Mouse (Mus musculus) lung, embryonic 15.5 days (tissue): ENCODE results near the gene Myo1a. TPM values are rescaled to one million over a fixed set of nuclear protein-coding genes. Genes with fewer than 3 reads are reported as not detected.
"Not testable (repeated sequence)": the region's sequence is repeated elsewhere in the genome, so short reads cannot be mapped to it uniquely, and the experiment has no call there.

Experiments used
- ATAC-seq: fragments of 200-750 bp; cut with Nextera tagmentation; 2 replicates; pipeline ENCODE4 v1.8.0; 2017; ENCODE audit warnings: moderate number of reproducible peaks, borderline replicate concordance; ENCODE audit not compliant: low FRiP score, low TSS enrichment; ENCODE audit errors: extremely low read depth
- H3K27ac ChIP-seq: fragments of 300-500 bp; sonication (generic); 2 replicates; pipeline ENCODE4 v1.5.1; 2015; ENCODE audit warnings: moderate library complexity, mild to moderate bottlenecking, inconsistent platforms
- H3K27me3 ChIP-seq: fragments of 300-500 bp; sonication (generic); 2 replicates; pipeline ENCODE4 v1.6.1; 2015; ENCODE audit warnings: inconsistent platforms
- H3K36me3 ChIP-seq: fragments of 300-500 bp; sonication (generic); 2 replicates; pipeline ENCODE4 v1.6.1; 2015; ENCODE audit warnings: inconsistent platforms
- H3K4me1 ChIP-seq: fragments of 300-500 bp; sonication (generic); 2 replicates; pipeline ENCODE4 v1.6.1; 2015; ENCODE audit warnings: inconsistent platforms
- H3K4me2 ChIP-seq: fragments of 300-500 bp; sonication (generic); 2 replicates; pipeline ENCODE4 v1.6.1; 2015; ENCODE audit warnings: inconsistent platforms, mild to moderate bottlenecking, moderate library complexity
- H3K4me3 ChIP-seq: fragments of 300-500 bp; sonication (generic); 2 replicates; pipeline ENCODE4 v1.5.1; 2015; ENCODE audit warnings: mild to moderate bottlenecking, inconsistent platforms
- H3K9ac ChIP-seq: fragments of 300-500 bp; sonication (generic); 2 replicates; pipeline ENCODE4 v1.6.1; 2015; ENCODE audit warnings: inconsistent platforms
- H3K9me3 ChIP-seq: fragments of 300-500 bp; sonication (generic); 2 replicates; pipeline ENCODE4 v1.6.1; 2016; ENCODE audit warnings: inconsistent platforms
- whole genome bisulfite sequencing: fragments of 180-500 bp; shearing (Covaris S2); methylation state at CpG from one replicate; pipeline ENCODE4 v1.1.7; 2015; 5-methylcytosine and 5-hydroxymethylcytosine counted together
- polyA plus RNA-seq: library from polyadenylated mRNA; unstranded; fragments of >200 nt; fragmentation: Nextera tagmentation; extraction: Ambion mirVana; gene quantifications from 2 replicates; pipeline ENCODE4 v1.2.1, GENCODE M21; 2015

The Myo1a gene
- polyA plus RNA-seq, 1 experiment from 2014 or later = 0.34 TPM

DNA sequence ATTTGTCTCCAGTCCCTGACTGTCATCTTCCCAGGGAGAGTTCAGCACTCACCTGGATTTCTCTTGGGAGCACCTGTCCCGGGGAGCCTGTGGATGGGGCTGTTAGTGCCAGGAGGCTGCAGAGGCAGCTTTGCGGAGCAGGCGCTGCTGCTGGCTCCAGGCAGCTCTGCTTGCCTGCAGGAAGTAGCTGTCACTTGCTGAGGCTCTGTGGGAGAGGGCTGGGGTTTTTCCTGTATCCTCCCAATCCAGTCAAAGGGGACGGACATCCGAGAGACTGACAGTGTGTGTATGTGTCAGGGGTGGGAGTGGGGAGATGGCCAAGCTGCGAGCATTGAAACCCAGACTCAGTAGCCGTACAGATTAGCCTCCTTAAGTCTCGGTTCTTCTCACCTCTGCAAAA, 46.6 kb downstream of the Myo1a start, which contains the start of gene Gpr182:
TSS of gene Gpr182 (minus strand) at position 185 of the 400 bp plus-strand sequence.
- Histone ChIP-seq H3K27ac (no peak within 1 kb of the TSS), H3K9ac (no peak within 1 kb of the TSS), H3K4me3 (peak within 1 kb of the TSS; percentile 26), H3K36me3 (peaks cover 6% of the 10 kb centered on the region; the same call in 1 of the 2 replicates), H3K27me3 (no peaks in the 10 kb centered on the region), H3K4me2 (peak within 1 kb of the TSS; percentile 43), H3K9me3 (no peaks in the 10 kb centered on the region), H3K4me1 (peaks cover 17% of the 10 kb centered on the region)
- ATAC-seq = peak; percentile 58
- WGBS = 34% methylated on average over 8 of the region's 8 CpGs

- H3K4me3 ChIP-seq = no peak overlapping the region
- 44% methylated on average over 6 of the region's 6 CpGs for WGBS
- no peaks in the 10 kb centered on the region for H3K9me3 ChIP-seq
- no peaks in the 10 kb centered on the region for H3K27me3 ChIP-seq
- H3K4me2 ChIP-seq = no peak overlapping the region
- no peaks in the 10 kb centered on the region for H3K36me3 ChIP-seq
- peaks cover 12% of the 10 kb centered on the region for H3K4me1 ChIP-seq
- ATAC-seq = no peak
- H3K9ac ChIP-seq = no peak overlapping the region
- peak overlapping the region; percentile 58 for H3K27ac ChIP-seq
These were observed 49.7 kb downstream of the Myo1a start for GRCm38 (mm10) chr10:127754566-127755166.

DNA sequence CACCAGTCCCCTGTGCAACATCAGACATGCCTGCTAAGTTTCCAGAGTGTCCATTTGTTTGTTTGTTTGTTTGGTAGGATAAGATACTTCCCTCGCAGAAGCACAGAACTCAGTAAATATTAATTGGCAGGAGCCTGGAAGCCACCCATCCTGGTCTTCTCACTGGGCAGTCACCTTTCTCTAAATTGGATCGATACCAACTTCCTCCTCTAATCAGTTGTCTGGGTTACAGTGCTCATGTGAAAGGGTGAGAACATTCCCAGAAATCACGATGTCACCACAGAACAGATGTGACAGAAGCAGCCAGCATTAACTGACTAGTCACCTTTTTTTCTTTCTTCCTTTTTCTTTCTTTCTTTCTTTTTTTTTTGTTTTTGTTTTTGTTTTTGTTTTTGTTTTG, 50.3 kb downstream of the Myo1a start:
- no peaks in the 10 kb centered on the region for H3K27me3 ChIP-seq
- H3K9me3 ChIP-seq = no peaks in the 10 kb centered on the region
- H3K4me3 ChIP-seq = no peak overlapping the region
- no peak overlapping the region for H3K9ac ChIP-seq
- WGBS = 44% methylated on average over 3 of the region's 3 CpGs
- H3K27ac ChIP-seq = peak overlapping the region; percentile 58
- no peak for ATAC-seq
- H3K4me2 ChIP-seq = no peak overlapping the region
- H3K4me1 ChIP-seq = peaks cover 12% of the 10 kb centered on the region
- no peaks in the 10 kb centered on the region for H3K36me3 ChIP-seq

- Histone ChIP-seq H3K4me2 (peak overlapping the region; percentile 59), H3K9me3 (no peaks in the 10 kb centered on the region), H3K27ac (peak overlapping the region; percentile 48), H3K9ac (no peak overlapping the region; the same call in 1 of the 2 replicates), H3K36me3 (no peaks in the 10 kb centered on the region), H3K4me1 (peaks cover 12% of the 10 kb centered on the region), H3K27me3 (no peaks in the 10 kb centered on the region), H3K4me3 (peak overlapping the region; percentile 24)
- ATAC-seq = no peak
- 21% methylated on average over 18 of the region's 18 CpGs for WGBS
These were observed 50.9 kb downstream of the Myo1a start for GRCm38 (mm10) chr10:127755770-127756468.

DNA sequence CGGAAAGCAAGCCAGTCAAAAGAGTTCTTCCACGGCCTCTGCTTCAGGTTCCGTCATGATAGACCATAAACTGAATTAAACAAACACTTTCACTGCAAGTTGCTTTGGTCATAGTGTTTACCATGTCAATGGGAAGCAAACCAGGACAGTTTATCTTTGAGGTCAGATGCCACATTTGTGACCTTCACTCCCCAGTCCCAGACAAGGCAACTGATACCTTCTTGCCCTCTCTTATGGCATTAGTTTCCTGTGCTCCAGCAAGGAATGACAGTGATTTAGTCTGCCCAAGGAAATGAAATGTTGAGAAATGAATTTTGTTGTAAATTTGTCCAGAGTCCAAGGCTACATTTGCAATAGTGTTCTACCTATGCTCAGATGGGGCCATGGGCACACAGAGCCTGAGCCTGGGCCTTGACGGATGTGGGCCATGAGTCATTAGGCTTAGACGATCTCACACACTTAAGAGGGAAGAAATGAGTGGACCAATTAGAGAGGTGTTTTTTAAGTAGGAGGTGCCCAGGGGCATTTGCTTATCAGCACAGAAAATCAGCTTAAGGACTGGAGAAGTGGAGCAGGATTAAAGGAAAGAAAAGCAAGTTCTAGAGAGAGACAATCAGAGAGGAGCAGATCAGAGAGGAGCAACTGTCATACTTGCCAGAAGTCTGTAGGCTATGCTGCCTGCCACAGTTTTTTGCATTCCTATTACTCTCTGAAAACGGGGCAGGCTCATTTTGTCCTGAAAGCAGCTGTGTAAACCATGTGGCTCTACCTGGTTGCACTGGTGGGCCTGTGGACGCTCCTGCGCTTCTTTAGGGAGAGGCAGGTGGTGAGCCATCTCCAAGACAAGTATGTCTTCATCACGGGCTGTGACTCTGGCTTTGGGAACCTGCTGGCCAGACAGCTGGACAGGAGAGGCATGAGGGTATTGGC, 54.5 kb downstream of the Myo1a start, which contains the start of the genes Rdh1 and Rdh16f1:
TSS of gene Rdh1 (plus strand) at position 541 of the 930 bp plus-strand sequence.
TSS of gene Rdh16f1 (plus strand) at position 607 of the 930 bp plus-strand sequence.
- no peaks in the 10 kb centered on the region for H3K9me3 ChIP-seq
- 51% methylated on average over 9 of the region's 9 CpGs for WGBS

GRCm38 (mm10) chr10:127762926-127763325, 58.0 kb downstream of the Myo1a start:
- not testable (repeated sequence) for H3K4me2 ChIP-seq, H3K27me3 ChIP-seq, H3K9me3 ChIP-seq, H3K36me3 ChIP-seq, H3K27ac ChIP-seq, H3K4me1 ChIP-seq, ATAC-seq, H3K9ac ChIP-seq, H3K4me3 ChIP-seq
- WGBS = 84% methylated on average over 10 of the region's 10 CpGs

More for the DNA sequence above, 54.5 kb downstream of the Myo1a start, which contains the start of the genes Rdh1 and Rdh16f1:
- H3K4me3 ChIP-seq = no peak within 1 kb of the TSS
- no peaks in the 10 kb centered on the region for H3K27me3 ChIP-seq
- H3K4me2 ChIP-seq = no peak within 1 kb of the TSS
- ATAC-seq = no peak
- peaks cover 8% of the 10 kb centered on the region for H3K4me1 ChIP-seq
- H3K27ac ChIP-seq = 0 out of 2 replicates have a peak within 1 kb of the TSS, but pooled peaks have one; percentile 8
- no peaks in the 10 kb centered on the region for H3K36me3 ChIP-seq
- no peak within 1 kb of the TSS for H3K9ac ChIP-seq

GRCm38 (mm10) chr10:127763914-127764680, 59.1 kb downstream of the Myo1a start:
- H3K4me1 ChIP-seq = no peaks in the 10 kb centered on the region
- no peak for ATAC-seq
- 46% methylated on average over 12 of the region's 12 CpGs for WGBS
- H3K4me3 ChIP-seq = no peak overlapping the region
- no peaks in the 10 kb centered on the region for H3K36me3 ChIP-seq
- H3K27ac ChIP-seq = no peak overlapping the region
- H3K9ac ChIP-seq = no peak overlapping the region
- H3K9me3 ChIP-seq = no peaks in the 10 kb centered on the region
- H3K27me3 ChIP-seq = no peaks in the 10 kb centered on the region
- H3K4me2 ChIP-seq = no peak overlapping the region

DNA sequence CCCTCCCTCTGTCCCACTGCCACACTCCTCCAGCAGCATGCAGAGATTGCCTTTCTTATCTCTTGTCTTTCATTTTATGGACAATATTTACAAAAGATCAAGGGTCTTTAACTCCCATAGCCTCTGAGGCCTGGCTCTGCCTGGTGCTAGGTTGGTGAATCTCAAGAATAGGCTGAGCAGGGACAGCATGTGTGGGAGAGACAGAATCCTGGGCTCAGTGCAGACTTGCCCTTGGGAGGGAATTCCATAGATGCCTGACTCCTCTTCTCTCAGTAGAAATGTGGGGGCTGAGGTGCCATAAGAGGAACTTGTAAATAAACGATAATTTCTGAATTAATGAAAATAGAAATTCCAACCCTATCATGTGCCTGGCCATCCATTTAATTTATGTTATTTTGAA, 61.6 kb downstream of the Myo1a start:
- Histone ChIP-seq H3K4me3 (no peak overlapping the region), H3K4me1 (no peaks in the 10 kb centered on the region), H3K4me2 (no peak overlapping the region), H3K9ac (no peak overlapping the region), H3K9me3 (no peaks in the 10 kb centered on the region), H3K27me3 (no peaks in the 10 kb centered on the region), H3K36me3 (no peaks in the 10 kb centered on the region), H3K27ac (no peak overlapping the region)
- ATAC-seq = no peak
- WGBS = 78% methylated on average over 1 of the region's 1 CpGs

Other genes with a start within 250 kb of the Myo1a start
- gene Stac3, start 203.5 kb upstream of the Myo1a start, polyA plus RNA-seq = 0.64 and 1.0 TPM in 2 replicates
- gene Ndufa4l2, start 190.2 kb upstream of the Myo1a start, polyA plus RNA-seq = 89.4 and 100 TPM in 2 replicates
- gene Shmt2, start 182.7 kb upstream of the Myo1a start, polyA plus RNA-seq = 110 and 111 TPM in 2 replicates
- 1.3 and 1.9 TPM in 2 replicates for gene Nxph4, start 170.6 kb upstream of the Myo1a start, polyA plus RNA-seq
- gene Lrp1, start 84.0 kb upstream of the Myo1a start, polyA plus RNA-seq = 72.6 and 73.6 TPM in 2 replicates
- 33.1 and 37.6 TPM in 2 replicates for gene Stat6, start 62.2 kb upstream of the Myo1a start, polyA plus RNA-seq
- 11.8 TPM in 2 replicates for gene Nemp1, start 38.3 kb upstream of the Myo1a start, polyA plus RNA-seq
- 14.2 and 15.4 TPM in 2 replicates for gene Nab2, start 36.6 kb upstream of the Myo1a start, polyA plus RNA-seq
- gene Tac2, start 19.3 kb downstream of the Myo1a start, polyA plus RNA-seq = not detected in 2 replicates
- 2.9 and 3.1 TPM in 2 replicates for gene Zbtb39, start 34.4 kb downstream of the Myo1a start, polyA plus RNA-seq
- gene Gpr182, start 46.6 kb downstream of the Myo1a start, polyA plus RNA-seq = 10.4 and 11.8 TPM in 2 replicates
- not detected in 2 replicates for gene Rdh1, start 54.6 kb downstream of the Myo1a start, polyA plus RNA-seq
- 0.15 TPM in 1 of 2 replicates, not detected in the other for gene Rdh16f1, start 54.6 kb downstream of the Myo1a start, polyA plus RNA-seq
- gene Rdh9, start 71.2 kb downstream of the Myo1a start, polyA plus RNA-seq = 0.15 TPM in 1 of 2 replicates, not detected in the other
- gene Rdh16, start 96.0 kb downstream of the Myo1a start, polyA plus RNA-seq = not detected in 2 replicates
- gene Rdh19, start 144.8 kb downstream of the Myo1a start, polyA plus RNA-seq = not detected in 2 replicates
- gene Rdh16f2, start 161.3 kb downstream of the Myo1a start, polyA plus RNA-seq = not detected in 2 replicates
- gene Rdh7, start 183.6 kb downstream of the Myo1a start, polyA plus RNA-seq = not detected in 2 replicates
- not detected in 2 replicates for gene Sdr9c7, start 193.3 kb downstream of the Myo1a start, polyA plus RNA-seq